Mouse (Mus musculus) cerebellum, adult 2 months (tissue): ENCODE data around the gene Pepd. TPM values are rescaled to one million over a fixed set of nuclear protein-coding genes. Genes with fewer than 3 reads are reported as not detected.

Experiments used
- DNase-seq, 2 experiments: peaks; one replicate each; pipeline ENCODE4 v3.0.0; 2021
- H3K27ac ChIP-seq: fragments of 200-500 bp; 2 replicates; pipeline ENCODE4 v1.5.1; 2012; ENCODE audit warnings: low read length, control low read depth, inconsistent platforms; ENCODE audit not compliant: insufficient read depth
- H3K27me3 ChIP-seq: fragments of 200-500 bp; 2 replicates; pipeline ENCODE4 v1.6.1; 2012; ENCODE audit warnings: inconsistent platforms, mild to moderate bottlenecking, low read length, moderate library complexity; ENCODE audit not compliant: control insufficient read depth, insufficient read depth
- H3K4me1 ChIP-seq: fragments of 200-500 bp; 2 replicates; pipeline ENCODE4 v1.6.1; 2011; ENCODE audit warnings: low read length; ENCODE audit not compliant: control insufficient read depth, insufficient read depth
- H3K4me3 ChIP-seq: fragments of 200-500 bp; replicated peaks from 2 replicates; pipeline ENCODE3; 2011; ENCODE audit warnings: mild to moderate bottlenecking, low read depth, low read length, control low read depth; ENCODE audit not compliant: insufficient read depth
- CTCF ChIP-seq: fragments of 200-500 bp; IDR thresholded peaks from 2 replicates; pipeline ENCODE4 v1.5.1; 2011; ENCODE audit warnings: low read depth, mild to moderate bottlenecking, control low read depth, low read length, moderate library complexity, borderline replicate concordance; ENCODE audit not compliant: insufficient read depth
- POLR2A ChIP-seq: fragments of 200-500 bp; IDR thresholded peaks from 2 replicates; pipeline ENCODE4 v1.6.1; 2011; ENCODE audit warnings: low read length, control low read depth, borderline replicate concordance; ENCODE audit not compliant: insufficient read depth
- WGBS: fragments of 180-500 bp; shearing (Covaris S2); methylation state at CpG from one replicate; pipeline ENCODE4 v1.1.7; 2018; 5-methylcytosine and 5-hydroxymethylcytosine counted together
- polyA plus RNA-seq: library from polyadenylated mRNA; depleted of rRNA; stranded (reverse); fragments of >200 nt; gene quantifications from 2 replicates; pipeline ENCODE4 v1.2.3, GENCODE M21; 2012

Pepd gene
- polyA plus RNA-seq, 1 experiment: 55.1 TPM

DNA sequence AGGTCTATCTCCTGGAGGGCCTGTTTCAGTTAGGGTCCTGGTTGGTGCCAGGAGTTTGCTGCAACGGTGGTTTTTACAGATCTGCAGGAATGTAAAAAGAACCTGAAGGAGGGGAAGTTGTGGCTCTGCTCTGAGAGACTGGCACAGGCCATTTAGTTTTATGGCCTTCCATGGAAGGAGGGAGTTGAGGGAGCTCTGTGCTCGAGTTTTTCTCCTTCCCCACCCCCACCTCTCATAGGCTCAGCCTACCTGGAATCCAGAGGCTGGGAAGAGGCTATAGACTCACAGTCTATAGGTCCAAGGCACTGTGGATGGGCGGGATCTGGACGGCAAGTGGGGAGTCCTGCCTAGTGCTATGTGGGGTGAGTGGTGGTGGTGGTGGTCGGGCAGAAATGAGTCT lies 6.9 kb downstream of the Pepd start:
- no peak for DNase-seq
- Histone ChIP-seq H3K4me3 (no peak overlapping the region), H3K27ac (no peak overlapping the region), H3K27me3 (no peaks in the 10 kb centered on the region), H3K4me1 (peaks cover 3% of the 10 kb centered on the region; the same call in 1 of the 2 replicates)
- TF ChIP-seq CTCF (no peak), POLR2A (no peak)
- WGBS: 75% methylated on average over 5 of the region's 5 CpGs

DNA sequence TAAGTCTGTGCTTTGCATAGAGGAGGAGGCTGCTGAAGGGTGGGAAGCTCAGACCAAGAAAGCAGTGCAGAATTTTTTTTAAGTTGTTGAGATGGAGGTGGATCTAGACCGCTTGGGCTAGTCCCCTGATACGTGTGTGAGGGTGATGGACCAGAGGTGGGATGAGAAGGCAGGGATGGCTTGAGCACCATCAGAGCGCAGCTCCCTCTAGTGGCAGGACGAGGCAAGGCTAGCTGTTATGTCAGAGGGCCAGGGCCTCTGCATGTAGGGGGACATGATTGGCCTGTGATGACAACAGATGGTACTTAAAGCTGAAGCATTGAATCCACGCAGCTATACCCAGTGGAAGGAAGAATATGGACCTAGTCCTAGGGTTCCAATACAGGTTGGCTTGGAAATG lies 7.6 kb downstream of the Pepd start:
- DNase-seq: no peak
- Histone ChIP-seq H3K4me3 (no peak overlapping the region), H3K4me1 (peaks cover 3% of the 10 kb centered on the region; the same call in 1 of the 2 replicates), H3K27me3 (no peaks in the 10 kb centered on the region), H3K27ac (no peak overlapping the region)
- TF ChIP-seq CTCF (peak; percentile 48; the same call in 1 of the 2 replicates), POLR2A (no peak)
- WGBS: 57% methylated on average over 5 of the region's 5 CpGs

- DNase-seq: peak; percentile 24 to 29
- Histone ChIP-seq H3K4me3 (no peak overlapping the region), H3K27ac (no peak overlapping the region), H3K4me1 (peaks cover 7% of the 10 kb centered on the region; the same call in 1 of the 2 replicates), H3K27me3 (no peaks in the 10 kb centered on the region)
- TF ChIP-seq POLR2A (no peak), CTCF (no peak)
- WGBS: 22% methylated on average over 5 of the region's 5 CpGs
Observed at GRCm38 (mm10) chr7:34925208-34925607, 13.0 kb downstream of the Pepd start.

DNA sequence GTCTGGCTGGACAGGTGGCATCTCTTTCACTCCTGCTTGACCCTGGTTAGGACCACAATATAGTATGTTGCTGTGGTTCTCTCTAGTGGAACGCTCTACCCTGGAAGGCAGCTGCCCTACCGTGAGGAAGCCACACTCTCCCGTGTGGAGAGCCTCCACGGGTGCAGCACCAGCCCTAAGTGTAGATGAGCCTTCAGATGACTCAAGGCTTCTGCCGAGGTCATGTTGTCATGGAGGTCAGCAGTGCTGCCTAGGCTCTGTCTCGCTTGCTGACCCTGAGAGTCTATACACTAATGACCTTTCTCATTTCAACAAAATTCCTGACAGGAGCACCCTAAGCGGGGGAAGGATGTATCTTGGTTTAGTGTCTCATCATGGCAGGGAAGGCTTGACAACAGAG lies 13.8 kb downstream of the Pepd start:
- H3K4me3 ChIP-seq: no peak overlapping the region
- H3K27me3 ChIP-seq: no peaks in the 10 kb centered on the region
- TF ChIP-seq POLR2A (no peak), CTCF (no peak)
- H3K27ac ChIP-seq: no peak overlapping the region
- 79% methylated on average over 7 of the region's 7 CpGs for WGBS
- 0 out of 2 replicates have a peak, but pooled peaks cover 4% of the 10 kb centered on the region for H3K4me1 ChIP-seq
- no peak for DNase-seq

GRCm38 (mm10) chr7:34929614-34930262 lies 17.6 kb downstream of the Pepd start:
- no peak for DNase-seq
- H3K4me3 ChIP-seq: no peak overlapping the region
- no peaks in the 10 kb centered on the region for H3K27me3 ChIP-seq
- 0 out of 2 replicates have a peak, but pooled peaks cover 4% of the 10 kb centered on the region for H3K4me1 ChIP-seq
- 53% methylated on average over 8 of the region's 8 CpGs for WGBS
- H3K27ac ChIP-seq: no peak overlapping the region
- TF ChIP-seq CTCF (no peak), POLR2A (no peak)

- 37% methylated on average over 7 of the region's 7 CpGs for WGBS
- H3K4me1 ChIP-seq: no peaks in the 10 kb centered on the region
- no peak overlapping the region for H3K27ac ChIP-seq
- TF ChIP-seq CTCF (no peak), POLR2A (no peak)
- DNase-seq: no peak
- no peak overlapping the region for H3K4me3 ChIP-seq
- H3K27me3 ChIP-seq: no peaks in the 10 kb centered on the region
Observed at GRCm38 (mm10) chr7:34930263-34930757, 18.1 kb downstream of the Pepd start.

- H3K27me3 ChIP-seq: no peaks in the 10 kb centered on the region
- H3K4me1 ChIP-seq: no peaks in the 10 kb centered on the region
- TF ChIP-seq CTCF: no peak
- TF ChIP-seq POLR2A: no peak
- no peak for DNase-seq
- no peak overlapping the region for H3K27ac ChIP-seq
- WGBS: 53% methylated on average over 8 of the region's 8 CpGs
- no peak overlapping the region for H3K4me3 ChIP-seq
Observed at GRCm38 (mm10) chr7:34932631-34933030, 20.5 kb downstream of the Pepd start.

GRCm38 (mm10) chr7:34933142-34933541 lies 21.0 kb downstream of the Pepd start:
- H3K27ac ChIP-seq: no peak overlapping the region
- WGBS: 77% methylated on average over 3 of the region's 3 CpGs

More at GRCm38 (mm10) chr7:34933142-34933541, 21.0 kb downstream of the Pepd start:
- no peak for DNase-seq
- Histone ChIP-seq H3K4me3 (no peak overlapping the region), H3K27me3 (no peaks in the 10 kb centered on the region), H3K4me1 (no peaks in the 10 kb centered on the region)
- TF ChIP-seq POLR2A (no peak), CTCF (no peak)
